Mouse (Mus musculus) right cerebral cortex, postnatal 36 days (tissue): Measurements from ENCODE around the gene Prkcg.

Experiments
- DNase-seq, 2 experiments: peaks; one replicate each; pipeline ENCODE4 v3.0.0; 2022; ENCODE audit warnings: low spot score in 2 of 2, mixed read lengths in 1 of 2

Prkcg gene

GRCm38 (mm10) chr7:3317704-3318103, 28.7 kb downstream of the Prkcg start:
- no peak for DNase-seq

- DNase-seq, result no peak
These were observed 31.9 kb downstream of the Prkcg start for GRCm38 (mm10) chr7:3320856-3321255.

GRCm38 (mm10) chr7:3323826-3324225, 34.8 kb downstream of the Prkcg start:
- DNase-seq, result no peak

DNA sequence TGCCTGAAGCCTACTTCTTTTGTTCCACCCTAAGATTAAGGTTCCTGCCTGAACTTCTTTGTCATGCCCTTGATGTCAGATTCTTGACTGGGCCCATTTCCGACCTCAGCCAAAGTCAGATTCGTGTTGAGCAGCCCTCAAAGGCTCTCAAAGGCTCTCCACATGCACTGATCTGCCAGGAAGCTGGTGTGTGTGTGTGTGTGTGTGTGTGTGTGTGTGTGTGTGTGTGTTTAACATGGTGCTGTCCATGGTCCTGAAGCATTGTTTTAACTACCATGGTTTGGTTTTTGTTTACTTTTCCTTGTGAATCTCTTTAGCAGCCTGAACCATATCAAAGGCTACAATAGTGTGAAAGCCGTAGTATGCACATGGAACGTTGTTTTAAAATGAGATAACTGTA, 39.0 kb downstream of the Prkcg start:
- DNase-seq, result no peak

DNA sequence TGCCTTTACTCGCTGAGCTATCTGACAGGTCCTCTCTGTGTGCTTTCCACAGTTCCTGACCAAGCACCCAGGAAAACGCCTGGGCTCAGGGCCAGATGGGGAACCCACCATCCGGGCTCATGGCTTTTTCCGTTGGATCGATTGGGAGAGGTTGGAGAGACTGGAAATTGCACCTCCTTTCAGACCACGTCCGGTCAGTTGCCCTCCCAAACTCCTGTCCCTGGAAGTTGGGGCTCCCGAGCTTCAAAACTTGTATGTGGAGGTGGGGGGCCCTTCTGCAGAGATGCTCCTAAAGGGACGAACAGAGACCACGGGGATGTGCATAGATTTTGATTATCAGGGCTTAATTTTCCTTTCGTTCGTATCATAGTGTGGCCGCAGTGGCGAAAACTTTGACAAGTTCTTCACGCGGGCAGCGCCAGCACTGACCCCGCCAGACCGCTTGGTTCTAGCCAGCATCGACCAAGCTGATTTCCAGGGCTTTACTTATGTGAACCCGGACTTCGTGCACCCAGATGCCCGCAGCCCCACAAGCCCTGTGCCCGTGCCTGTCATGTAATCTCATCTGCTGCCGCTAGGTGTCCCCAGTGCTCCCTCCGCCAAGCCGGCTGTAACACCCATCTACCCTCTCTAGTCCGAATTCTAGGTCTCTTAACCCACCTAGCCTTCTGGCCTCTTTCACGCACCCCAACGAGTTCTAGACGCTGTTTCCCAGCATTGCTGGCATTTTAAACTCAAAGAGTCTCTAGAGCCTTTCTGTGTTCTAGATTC, 41.0 kb downstream of the Prkcg start:
- DNase-seq, result peak; percentile 61 to 68

- DNase-seq, result no peak
These were observed 42.2 kb downstream of the Prkcg start for GRCm38 (mm10) chr7:3331171-3331570.

- DNase-seq, result peak; percentile 84 to 91
These were observed 42.7 kb downstream of the Prkcg start for GRCm38 (mm10) chr7:3331581-3332223.

- DNase-seq, result no peak
These were observed 43.2 kb downstream of the Prkcg start for GRCm38 (mm10) chr7:3332224-3332615.

- DNase-seq, result peak in 1 of 2 experiments; percentile 57
These were observed 43.9 kb downstream of the Prkcg start, which contains the start of gene Cacng7 for GRCm38 (mm10) chr7:3332619-3333521. Gene Cacng7, plus strand, starts transcription at chr7:3332955.

- DNase-seq, result no peak
These were observed 44.6 kb downstream of the Prkcg start for GRCm38 (mm10) chr7:3333542-3333941.

- DNase-seq, result no peak
These were observed 47.4 kb downstream of the Prkcg start for GRCm38 (mm10) chr7:3336412-3336811.

- DNase-seq, result no peak
These were observed 49.4 kb downstream of the Prkcg start for GRCm38 (mm10) chr7:3338286-3338935.

DNA sequence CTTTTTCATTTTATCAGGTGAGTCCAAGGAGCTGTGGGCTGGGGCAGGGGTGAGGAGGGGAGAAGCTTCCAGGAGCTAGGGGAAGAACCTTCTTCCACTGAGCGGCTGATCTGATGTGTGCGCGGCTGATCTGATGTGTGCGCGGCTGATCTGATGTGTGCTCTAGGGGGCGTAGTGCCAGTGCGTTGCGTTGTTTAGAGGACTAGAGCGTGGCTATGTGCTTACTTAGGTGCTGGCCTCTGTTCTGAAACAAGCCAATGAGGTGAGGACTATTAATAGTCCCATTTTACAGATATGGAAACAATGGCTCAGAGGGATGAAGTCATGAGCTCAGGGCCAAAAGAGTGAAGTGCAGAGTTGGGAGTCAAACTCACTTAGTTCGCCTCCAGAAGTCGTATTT, 50.0 kb downstream of the Prkcg start:
- DNase-seq, result no peak

DNA sequence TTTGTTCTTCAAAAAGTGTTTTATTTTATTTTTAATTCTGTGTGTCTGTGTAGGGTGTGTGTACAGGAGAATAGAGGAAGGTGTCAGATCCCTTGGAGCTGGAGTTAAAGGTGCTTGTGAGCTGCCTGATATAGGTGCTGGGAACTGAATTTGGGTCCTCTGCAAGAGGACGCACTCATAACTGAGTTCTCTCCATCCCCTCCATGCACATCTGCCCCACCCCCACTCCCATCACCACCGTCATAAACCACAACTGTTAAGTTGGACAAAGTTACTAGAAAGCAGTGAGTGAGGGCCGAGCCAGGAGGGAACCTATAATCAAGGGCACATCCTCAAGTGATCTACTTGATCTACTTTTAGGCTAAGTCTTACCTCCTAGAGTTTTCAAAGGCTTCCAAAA, 54.9 kb downstream of the Prkcg start:
- no peak for DNase-seq

GRCm38 (mm10) chr7:3345301-3345700, 56.3 kb downstream of the Prkcg start:
- no peak for DNase-seq

DNA sequence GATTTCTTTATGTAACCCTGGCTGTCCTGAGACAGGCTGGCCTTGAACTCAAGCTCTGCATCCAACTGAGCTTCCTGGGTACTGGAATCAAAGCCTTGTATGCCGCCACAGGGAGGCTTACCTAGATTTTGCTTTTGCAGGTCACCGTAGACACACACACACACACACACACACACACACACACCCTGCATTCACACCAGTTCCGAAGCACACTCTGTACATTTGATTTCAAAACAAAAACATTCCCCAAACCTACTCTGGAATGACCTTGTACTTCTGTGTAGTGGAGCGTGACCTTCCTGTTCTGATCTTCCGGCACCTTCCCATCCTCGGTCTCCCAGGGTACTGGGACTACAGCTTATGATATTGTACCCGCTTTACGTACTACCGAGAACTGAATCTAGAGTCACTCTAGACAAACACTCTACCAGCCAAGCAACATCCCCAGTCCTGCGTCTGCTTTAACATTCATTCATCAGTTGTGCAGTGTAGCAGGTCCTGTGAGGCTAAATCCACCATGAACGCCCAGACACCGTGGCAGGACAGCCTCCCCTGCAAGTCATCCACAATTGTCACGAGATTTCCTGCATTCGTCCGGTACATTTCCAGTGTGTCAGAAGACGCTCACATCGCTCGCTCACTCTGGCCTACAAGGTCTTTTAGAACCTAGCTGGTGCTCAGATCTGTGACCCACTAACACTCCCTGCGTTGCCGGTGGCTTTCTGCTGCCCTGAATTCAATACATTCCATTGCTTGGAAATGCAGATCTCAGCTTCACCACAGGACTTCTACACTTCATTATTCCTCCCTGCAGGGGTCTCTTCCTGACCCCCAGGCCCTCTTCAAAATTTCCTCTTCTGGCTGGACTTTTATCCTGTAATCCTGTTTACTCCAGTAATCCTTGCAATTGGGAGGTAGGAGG, 58.6 kb downstream of the Prkcg start:
- no peak for DNase-seq

GRCm38 (mm10) chr7:3348326-3348725, 59.3 kb downstream of the Prkcg start:
- DNase-seq, result no peak

DNA sequence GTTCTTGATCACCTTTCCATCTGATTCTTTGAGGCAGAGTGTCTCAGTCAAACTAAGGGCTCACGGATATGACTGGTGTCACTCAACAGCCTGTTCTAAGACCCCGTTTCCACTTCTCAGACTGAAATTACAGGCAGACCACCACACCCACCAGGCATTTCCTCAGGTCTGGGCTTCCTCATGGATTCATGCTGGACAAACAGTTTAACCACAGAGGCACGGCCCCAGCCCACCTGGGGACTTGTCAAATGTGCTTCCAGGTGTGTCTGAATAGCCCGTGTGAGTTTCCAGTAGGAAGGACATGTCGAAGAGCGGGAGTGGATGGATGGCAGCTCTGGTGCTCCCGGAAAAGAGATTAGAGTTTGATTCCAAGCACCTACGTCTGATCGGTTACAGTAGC, 60.8 kb downstream of the Prkcg start:
- DNase-seq, result no peak

DNA sequence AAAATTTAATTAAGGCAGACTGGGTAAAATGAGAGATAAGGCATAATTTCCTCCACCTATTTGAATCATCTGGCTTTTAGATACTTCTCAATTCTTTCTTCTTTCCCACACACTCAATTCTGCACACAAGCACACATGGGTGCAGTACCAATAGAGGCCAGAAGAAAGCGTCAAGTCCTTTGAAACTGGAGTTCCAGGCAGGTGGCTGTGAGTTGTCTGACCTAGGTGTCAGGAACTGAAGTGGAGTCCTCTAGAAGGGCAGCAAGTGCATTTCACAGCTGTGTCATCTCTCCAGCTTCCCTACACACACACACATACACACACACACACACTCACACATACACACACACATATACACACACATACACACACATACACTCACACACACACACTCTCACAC, 62.6 kb downstream of the Prkcg start:
- no peak for DNase-seq

GRCm38 (mm10) chr7:3354850-3355249, 65.9 kb downstream of the Prkcg start:
- no peak for DNase-seq

DNA sequence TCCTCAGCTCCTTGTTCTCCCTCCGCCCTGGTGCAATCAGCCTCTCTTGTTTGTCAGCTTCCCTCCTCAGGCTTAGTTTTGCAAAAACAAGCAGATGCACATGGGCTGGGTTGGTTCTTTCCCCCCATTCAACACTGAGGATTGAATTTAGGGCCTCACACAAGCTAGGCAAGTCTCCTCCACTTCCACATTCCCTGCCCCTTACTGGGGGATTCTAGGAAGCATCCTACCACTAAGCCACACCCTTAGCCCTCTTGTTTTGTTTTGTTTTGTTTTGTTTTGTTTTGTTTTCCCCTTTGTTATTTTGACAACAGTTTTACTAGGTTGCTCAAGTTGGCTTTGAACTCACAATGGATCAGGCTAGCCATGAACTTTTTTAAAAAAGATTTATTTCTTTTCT, 71.7 kb downstream of the Prkcg start:
- DNase-seq, result no peak
